Mouse (Mus musculus): ENCODE measurements at regions not wholly inside any gene's neighbourhood (a gene's known extent, or its start where the extent isn't known, plus 50 kb on each side); places are given as distances from the start of the nearest gene placed in this dataset.
A peak's percentile ranks its signal among the peaks of the same experiment; 100 is the strongest.

DNA sequence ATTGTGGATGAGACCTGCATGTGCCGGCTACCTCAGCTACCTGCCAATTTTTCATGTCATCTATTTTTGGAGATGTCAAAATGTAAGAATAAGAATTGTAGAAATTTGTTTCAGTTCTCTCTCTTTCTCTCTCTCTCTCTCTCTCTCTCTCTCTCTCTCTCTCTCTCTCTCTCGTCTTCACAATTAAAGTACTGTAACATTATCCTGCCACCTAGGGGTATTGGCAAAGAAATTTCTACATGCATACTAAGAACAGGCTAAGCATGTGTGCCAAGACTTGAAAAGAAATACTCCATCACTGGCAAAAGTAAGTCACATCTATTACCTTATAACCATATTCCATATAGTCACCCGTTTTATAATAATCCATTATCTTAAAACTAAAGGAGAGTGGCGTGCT lies 398.2 kb upstream of the Adamts16 start:
- no peak for DNase-seq (ENCODE audit: low spot score)

DNA sequence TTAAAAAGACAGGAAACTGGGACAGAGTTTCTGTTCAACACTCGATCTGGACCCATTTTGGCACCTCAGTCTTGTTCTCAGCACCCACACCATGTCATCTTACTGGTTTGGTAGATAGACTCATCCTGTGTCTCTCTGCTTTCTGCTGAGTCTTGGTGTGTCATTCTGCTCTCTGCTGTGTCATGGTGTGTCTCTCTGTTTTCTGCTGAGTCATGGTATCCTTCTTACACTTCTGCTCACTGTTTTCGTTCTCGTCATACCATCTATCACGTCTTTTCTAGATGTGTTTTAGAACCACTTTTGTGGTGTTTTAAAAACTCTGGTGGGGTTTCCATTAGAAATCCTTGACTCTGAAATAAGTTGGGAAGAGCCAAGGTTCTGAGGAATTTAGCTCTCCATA lies 393.7 kb upstream of the Adamts16 start:
- no peak for DNase-seq (ENCODE audit: low spot score)

DNA sequence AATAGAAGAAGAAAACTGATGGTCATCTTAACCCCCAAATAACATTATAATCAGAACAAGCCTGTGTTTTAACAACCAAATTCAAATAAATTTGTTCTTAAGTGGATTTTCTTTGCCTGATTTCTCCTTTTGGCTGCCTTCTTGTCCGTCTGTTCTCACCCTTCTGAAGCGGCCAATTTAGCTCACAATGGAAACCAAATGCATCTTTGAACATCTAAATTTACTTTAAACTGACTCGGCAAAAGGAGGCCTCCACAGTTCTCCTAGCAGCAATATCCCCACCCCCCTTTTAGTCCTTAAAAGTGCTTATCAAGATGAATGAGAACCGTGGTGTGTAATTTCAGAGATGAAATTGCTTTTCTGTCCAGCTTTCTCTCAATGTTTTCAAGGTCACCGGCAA lies 389.6 kb upstream of the Adamts16 start:
- DNase-seq (ENCODE audit: low spot score): no peak

DNA sequence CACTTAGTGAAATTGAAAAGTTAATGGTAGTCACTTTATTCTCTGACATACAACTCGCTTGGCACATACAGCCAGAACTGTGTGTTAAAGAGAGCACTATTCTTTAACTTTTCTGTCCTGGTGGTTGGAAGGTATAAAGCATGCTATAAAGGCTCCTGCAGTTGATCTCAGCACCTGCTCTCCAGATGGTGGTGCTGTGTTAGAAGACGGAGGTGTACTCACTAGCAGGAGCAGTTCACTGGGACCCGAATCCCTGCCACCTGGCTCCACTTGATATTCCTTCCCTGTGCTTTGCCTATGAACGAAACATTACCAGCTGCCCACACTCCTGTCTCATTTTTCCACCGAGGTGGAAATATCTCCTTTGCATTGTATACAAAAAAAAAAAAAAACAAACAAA lies 373.2 kb upstream of the Adamts16 start:
- DNase-seq (ENCODE audit: low spot score): no peak

DNA sequence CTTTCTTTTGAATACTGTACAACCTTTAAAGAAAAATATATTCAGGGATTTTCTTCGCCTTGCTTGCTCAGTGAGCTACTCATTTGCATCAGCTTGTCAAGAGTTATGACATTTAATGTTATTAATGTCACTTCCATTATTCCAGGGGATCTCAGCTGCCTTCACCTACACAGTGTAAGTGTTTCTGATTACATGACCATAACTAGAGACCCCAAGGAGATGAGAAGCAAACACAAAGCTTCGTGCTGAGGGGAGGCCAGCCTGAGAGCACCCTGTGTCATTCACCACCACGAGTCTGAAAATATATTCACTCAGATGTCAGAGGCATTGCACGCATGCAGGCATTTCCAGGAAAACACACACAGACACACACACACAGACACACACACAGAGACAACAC lies 369.8 kb upstream of the Adamts16 start:
- DNase-seq (ENCODE audit: low spot score): no peak

DNA sequence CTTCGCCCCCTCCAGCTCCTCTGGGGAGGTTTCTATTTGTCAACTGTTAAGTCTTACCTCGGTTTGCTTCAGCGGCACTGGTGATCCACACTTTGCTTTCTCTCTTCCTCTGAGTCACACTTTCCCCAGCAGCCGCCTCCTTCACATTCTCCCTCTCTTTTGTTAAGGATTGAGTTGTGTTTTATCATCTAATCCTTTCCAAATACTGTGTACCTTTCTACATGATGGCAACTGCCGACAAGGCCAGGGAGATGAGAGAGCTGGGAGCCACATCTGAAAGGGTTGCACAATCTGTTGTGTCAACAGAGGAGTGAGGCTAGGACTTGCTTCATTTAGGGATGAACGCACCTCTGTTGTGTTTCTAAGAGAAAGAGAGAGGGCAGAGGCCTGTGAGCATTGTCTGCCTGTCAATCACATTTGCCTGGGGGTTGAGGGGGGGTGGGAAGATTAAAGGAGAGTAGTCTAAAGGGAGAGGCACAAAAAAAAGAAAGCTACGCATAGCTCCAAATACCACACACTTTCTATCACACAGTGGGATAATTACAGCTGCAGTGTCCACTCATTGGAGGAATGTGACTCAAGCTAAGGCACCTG lies 369.1 kb upstream of the Adamts16 start:
- peak; percentile 20 for DNase-seq (ENCODE audit: low spot score)

DNA sequence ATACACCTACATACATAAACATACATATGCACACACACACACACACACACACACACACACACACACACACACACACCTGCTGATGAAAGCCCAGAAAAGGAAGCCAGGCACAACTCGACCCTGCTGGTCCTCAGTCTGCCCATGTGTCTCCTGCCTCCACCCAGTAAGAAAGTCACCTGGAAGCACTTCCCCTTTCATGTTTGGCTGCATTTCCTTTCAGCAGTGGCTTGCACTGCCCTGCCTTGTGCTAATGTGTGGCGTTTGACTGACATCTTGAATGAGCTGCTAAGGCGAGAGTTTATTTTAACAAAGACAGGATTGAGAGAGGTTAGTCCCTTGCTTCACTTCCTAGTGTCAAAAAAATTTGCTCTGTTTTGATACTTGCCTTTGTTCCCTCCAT lies 364.1 kb upstream of the Adamts16 start:
- no peak for DNase-seq (ENCODE audit: low spot score)

DNA sequence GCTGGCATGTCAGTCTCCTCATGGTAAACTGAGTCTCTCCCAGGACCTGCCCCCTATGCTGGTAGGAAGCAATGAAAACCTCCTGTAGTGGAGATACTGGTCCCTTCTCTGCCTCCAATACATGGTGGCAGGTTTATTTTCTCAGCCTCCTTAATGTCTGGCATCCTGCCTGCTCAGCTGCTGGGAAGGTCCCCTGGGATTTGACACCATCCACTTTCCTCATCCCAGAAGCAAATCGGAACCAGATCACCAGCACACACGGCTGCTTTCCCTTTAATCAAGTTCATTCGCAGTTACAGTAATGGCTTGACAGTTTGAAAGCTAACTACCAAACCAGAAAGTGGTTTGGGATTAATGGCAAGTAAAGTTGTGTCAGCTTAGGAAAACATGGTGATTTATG lies 359.0 kb upstream of the Adamts16 start:
- no peak for DNase-seq (ENCODE audit: low spot score)

DNA sequence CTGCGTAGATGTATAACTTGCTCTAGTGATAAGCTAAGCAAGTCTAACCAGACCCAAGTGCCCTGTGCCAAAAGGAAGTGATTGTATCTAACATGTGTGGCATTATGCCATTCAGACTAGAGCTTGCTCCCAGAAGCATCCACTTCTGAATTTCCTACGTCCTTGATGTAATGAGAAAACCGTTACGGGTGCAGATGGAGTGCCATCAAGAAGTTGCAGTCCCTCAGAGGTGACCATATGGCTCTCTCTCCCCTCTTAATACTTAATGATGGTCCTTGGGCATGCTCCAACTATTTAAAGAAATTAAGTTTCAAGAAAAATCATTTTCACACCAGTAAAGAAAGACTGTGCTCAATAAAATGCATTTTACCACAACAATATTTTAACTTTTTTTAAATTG lies 354.1 kb upstream of the Adamts16 start:
- DNase-seq (ENCODE audit: low spot score): no peak

DNA sequence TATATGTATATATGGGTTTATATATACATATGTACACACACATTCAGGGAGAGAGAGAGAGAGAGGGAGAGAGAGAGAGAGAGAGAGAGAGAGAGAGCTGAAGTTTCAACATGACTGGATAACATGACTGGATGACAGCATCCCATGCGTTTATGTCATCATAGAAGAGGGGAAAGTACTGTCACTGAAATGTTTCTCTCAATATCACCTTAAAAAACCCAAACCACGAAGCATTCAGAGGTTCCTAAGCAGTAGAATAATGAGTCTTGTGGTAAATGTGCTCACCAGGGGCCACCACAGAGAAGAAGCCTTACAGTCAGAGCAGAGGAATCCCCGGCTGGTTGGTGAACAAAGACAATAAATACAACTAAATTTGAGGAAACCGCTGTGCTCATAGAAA lies 342.9 kb upstream of the Adamts16 start:
- no peak for DNase-seq (ENCODE audit: low spot score)

DNA sequence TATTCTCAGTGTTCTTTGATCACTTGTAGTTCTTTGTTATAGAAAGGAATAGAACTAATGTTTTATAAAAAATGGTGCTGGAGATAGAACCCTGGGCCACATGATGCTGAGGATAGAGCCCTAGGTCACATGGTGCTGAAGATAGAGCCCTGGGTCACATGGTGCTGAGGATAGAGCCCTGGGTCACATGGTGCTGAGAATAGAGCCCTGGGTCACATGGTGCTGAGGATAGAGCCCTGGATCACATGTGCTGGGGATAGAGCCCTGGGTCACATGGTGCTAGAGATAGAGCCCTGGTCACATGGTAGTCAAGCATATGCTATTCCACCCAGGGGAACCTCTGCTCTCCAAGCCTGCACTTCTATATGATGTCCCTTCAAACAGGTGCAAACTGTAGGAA lies 337.5 kb upstream of the Adamts16 start:
- DNase-seq (ENCODE audit: low spot score): no peak

DNA sequence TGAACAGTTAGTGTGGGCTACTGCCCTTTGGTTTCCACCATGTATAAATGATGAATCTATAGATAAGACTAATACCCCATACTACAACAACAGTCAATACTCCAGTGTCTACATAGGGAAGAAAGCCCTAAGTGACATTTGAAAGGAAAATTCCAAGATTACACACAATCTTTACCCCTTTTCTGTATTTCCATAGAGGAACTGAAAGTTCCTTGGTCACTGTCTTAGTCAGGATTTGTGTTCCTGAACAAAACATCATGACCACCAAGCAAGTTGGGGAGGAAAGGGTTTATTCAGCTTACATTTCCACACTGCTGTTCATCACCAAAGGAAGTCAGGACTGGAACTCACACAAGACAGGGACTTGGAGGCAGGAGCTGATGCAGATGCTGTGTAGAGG lies 332.7 kb upstream of the Adamts16 start:
- DNase-seq (ENCODE audit: low spot score): no peak

DNA sequence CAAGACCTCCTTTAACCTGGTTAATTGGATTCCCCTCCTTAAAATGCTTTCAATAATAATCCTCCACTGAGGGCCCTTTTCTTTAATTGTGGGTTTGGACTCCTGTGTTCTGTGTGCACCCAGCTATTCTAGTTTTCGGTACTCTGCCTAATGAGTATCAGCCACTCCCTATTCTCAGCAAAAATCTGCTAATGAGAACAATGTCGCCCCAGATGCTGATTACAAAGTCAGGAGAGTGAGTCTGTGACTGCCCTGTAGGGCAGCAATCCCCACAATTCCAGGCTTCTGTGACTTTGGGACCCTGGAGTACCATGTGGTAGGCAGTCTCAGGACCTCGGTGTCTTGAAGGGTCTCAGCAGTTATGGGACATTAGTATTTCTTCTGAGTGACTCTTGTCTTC lies 324.6 kb upstream of the Adamts16 start:
- no peak for DNase-seq (ENCODE audit: low spot score)

DNA sequence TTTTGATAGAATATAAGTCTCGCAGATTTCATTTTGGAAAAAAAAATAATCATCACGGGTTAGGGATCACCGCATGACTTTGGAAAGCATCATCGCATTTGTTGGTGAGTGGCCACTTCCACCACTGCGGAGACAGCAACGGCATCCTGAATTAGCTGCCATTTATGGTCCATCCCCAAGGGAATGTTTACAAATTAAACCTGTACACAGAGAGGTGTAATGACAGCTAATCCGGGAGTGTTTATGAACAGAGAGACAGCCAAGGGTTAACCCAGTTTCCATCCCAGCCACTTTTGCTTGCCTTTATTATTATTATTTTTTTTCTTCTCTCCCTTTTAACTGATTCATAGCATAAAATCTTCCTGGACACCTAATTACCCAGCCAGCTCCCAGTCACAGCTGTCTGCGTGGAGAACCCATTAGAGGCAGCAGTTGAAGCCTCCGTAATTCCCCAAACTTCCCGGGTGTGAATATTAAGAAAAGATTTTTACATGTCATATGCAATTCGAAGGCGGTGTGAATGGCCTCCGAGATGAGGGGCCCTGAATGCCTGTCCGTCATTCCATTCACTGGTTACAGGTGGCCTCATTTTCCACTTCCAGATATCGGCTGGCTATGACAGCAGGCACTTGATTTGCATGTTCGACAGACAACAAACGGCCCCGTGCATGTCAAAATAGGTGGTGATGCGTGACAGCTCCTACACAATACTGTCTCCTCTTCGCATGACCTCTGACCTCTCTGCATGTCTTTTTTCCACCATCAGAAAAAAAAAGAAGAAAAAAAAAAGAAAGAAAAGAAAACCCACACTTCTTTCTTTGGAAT lies 323.7 kb upstream of the Adamts16 start:
- DNase-seq (ENCODE audit: low spot score): peak; percentile 41

DNA sequence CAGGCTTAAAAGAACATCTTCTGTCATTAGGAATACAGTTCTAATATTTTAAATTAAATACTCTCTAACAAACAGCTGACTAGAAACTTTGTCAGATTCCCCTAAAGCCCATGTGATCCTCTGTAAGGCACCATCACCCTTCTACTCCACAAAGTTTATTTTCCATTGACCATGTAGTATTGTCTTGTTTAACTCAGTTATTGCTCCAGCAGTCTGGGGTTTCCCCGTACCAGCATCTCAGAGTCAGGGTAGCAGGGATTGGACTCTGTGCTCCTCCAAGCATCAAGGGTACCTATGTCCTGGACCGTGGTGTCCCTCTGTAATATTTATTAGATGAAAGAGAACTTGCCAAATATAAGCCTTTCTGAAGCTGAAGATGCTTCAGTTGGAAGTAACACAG lies 322.4 kb upstream of the Adamts16 start:
- no peak for DNase-seq (ENCODE audit: low spot score)

DNA sequence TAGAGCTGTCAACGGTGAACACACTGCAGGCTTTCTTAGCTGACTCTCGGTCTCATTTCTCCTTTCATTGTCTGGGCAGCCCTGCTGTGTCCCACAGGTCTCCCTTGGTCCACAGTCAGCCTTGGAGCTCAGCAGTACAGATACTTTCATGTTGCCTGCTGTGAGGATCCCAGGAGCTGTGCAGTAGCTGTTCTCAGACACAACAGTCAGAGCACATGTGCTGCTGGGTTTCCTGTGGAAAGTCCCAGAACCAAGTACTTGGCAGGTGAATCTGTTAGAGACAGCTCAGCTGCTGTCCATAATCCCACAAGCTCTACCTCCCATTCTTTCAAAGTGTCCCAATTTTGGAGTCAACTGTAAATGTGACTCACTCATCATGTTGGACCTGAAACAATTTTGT lies 321.3 kb upstream of the Adamts16 start:
- no peak for DNase-seq (ENCODE audit: low spot score)

DNA sequence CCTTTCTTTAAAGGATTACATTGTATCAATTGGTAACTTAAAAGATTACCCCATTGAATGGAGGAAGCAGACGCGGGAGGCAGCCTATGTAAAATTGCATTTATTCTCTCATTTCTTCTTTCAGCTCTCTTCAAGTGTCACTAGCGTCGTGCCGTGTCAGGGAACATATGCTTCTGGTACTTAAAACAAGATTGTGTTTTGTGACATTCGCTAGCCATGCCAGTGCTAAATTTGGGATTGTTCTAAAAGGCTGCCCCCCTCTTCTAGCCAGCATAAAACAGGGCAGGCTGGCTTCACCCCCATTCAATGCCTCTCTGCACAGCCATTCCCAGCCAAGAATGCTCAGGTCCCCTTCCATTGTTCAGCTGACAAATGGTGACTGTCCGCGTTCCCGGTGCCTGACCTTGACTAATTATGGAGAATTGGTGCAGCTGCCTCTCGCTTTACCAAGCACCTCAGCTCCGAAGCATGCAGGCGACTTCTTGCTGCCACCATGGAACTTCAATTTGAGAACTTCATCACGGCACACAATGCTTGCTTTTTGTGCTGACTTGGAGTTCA lies 316.8 kb upstream of the Adamts16 start:
- DNase-seq (ENCODE audit: low spot score): peak; percentile 80

DNA sequence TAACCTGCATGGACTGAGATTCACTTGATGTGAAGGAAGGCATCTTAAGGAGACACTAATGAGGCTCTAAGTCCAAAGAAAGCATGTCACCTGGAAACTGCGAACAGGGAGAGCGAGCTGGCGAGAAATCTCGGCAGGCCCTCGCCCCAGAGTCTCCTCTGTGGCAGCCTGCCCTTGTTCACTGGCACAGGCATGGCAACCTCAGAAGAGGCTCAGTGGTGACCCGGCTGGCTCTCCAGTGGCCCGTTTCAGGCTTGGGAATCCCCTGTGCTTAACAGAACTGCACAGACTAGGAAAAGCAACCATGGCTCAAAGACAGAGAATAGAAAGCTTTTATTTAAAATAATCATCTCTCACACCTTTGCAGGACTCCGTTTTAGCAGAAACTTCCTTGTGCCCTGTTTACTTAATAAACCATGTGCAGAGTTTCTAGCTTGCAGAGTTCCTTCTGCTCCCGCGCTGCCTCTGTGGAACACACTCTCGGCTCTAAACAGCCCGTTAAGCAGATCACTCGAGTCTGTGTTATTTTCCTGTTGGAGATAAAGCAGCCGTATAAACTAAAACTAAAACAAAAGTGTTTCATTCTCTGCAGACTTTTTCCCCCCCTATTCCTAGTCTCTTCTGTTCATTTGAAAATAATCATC lies 316.2 kb upstream of the Adamts16 start:
- peak; percentile 30 for DNase-seq (ENCODE audit: low spot score)

DNA sequence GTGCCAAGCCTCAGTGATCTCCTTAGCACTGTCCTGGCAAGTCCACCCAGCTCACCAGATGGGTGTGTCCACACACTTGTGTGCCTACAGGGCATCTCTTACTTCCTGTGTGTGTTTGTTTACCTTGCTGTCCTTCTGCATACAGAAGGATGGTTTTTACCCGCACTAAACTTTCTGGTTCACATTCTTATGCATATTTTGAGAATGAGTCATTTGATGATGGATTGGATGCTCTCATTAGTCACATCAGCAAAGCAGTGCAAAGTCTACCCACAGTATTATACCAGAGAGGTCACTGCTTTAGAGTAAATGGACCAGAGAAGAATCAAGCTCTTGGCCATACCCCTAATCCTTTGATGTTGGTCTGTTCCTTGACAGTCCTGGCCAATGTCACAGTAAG lies 308.5 kb upstream of the Adamts16 start:
- DNase-seq (ENCODE audit: low spot score): no peak

DNA sequence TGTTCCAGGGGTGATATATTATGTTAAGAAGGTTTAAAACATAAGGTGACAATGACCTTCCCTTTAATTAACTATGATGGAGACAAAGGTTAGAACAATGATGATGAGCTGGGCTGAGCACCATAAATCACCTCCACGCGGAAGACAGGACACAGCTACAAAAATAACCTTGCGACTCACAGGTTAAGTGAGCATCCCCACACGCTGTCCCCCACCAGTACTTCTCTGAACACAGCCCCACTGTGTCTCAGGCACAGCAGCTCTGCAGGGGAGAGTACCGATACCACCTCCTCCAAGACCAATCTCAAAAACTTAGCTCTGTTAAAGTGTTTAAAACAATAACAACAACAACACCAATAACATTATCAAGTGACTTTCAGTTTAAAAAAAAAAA lies 307.7 kb upstream of the Adamts16 start:
- no peak for DNase-seq (ENCODE audit: low spot score)

DNA sequence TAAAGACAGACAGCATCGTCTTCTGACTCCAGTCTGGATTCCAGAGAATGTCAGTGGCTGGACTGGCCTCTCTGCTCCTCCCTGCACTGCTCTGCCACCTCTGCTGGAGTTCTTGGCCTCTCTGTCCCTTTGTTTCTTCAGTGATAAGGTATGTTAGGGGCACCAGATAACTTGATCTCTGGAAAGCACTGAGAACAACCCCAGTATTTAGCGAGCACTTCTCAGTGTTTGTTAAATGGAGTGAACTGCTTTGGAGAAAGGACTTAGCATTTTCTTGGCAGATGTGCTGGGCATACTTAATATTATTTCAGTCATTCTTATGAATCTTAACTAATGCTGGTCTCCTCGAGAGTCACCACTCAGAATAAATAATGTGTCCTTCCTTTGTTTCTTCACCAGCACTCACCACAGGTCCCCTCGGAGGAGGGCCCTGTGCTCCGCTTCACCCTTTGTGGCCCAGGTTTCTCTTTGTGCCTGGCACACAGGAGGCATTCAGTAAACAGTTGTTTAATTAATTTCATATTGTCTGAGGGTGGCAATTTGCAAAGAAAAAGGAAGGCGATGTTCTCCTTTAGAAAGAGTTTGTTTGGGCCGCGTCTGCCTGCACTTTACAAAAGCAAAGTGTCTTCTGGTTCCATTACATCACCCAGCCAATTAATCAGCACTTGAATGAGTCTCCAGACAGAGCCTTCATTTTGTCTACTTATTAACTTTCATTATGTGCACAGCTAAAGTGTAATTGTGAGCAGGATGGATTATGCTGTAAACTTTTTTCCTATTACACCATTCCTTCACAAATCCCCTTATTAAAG lies 307.1 kb upstream of the Adamts16 start:
- DNase-seq (ENCODE audit: low spot score): peak; percentile 36

DNA sequence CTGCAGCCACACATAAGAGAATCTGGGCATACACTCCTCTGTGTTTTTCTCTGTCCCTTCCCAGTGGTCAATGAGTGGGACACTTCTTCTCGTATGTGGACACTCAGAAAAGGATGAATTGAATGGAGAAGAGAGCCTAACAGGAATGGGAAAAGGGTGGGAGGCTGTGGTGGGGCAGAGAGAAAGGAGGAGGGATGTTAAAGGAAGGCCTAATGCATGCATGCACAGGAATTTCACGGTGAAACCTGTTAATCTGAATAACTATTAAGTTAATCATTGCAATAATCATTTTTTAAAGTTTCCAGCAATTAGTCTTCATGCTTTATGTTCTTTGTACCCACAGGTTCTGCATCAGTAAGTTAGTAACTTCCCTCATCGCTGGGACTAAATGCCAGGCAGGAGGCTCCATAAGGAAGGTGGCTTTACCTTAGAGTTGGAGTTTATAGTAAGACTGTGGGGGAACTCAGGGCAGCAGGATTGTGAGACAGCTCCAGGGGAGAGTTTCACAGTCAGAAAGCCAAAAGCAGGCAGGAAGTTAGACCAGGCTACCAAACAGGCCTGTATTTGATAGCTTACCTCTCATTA lies 305.3 kb upstream of the Adamts16 start:
- DNase-seq (ENCODE audit: low spot score): no peak
